Mouse (Mus musculus) monocyte, adult 59 days (primary cell): Measurements from ENCODE around the gene Ccdc82. TPM values are rescaled to one million over a fixed set of nuclear protein-coding genes. Genes with fewer than 3 reads are reported as not detected.

Experiments used
- total RNA-seq, 2 experiments: library from RNA; stranded (reverse); gene quantifications; one replicate each; pipeline ENCODE4 v1.2.4; 2023

The Ccdc82 gene
- 10 to 100 TPM; 23.4 to 23.5 TPM for total RNA-seq

DNA sequence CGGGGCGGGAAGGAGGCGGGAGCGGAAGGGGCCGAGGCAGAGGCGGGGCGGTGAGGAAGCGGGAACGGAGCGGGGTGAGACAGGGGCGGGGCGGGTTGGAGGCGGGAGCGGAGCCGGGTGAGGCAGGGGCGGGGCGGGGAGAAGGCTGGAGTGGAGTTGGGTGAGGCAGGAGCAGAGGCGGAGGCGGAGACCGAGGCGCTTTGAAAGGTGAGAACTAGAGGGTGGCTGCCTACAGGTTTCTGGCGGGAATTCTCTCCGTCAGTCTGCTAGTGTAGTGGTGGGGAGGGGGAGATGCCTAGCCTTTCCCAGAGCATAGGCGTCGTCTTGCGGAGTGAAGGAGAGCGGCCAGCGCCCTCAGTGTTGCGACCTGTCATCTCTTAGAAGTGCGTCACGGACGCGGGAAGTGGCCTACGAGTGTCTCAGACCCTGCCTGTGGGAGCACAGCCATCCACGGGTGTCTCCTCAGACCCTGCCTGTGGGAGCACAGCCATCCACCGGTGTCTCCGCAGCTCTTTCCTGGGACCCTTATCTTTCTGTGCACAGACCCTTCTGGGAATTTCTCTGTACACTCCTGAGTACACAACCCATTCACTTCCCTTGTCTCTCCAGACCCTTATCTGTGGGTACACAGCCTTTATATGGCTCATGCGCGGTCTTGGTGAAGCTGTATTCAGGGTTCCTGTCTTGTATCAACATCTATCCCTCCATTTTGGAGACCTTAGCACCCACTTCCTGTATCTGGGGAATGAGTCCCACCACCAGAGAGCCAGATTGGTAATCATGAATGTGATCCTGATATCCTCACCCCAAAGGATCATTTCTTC, at the start of gene Ccdc82:
Ccdc82 (plus strand) TSS at position 141 of the 824 bp plus-strand sequence.

GRCm38 (mm10) chr9:13245481-13245880, 1.3 kb upstream of the Ccdc82 start, which contains the start of gene Jrkl:
Gene Jrkl, minus strand, starts transcription at chr9:13245829.

DNA sequence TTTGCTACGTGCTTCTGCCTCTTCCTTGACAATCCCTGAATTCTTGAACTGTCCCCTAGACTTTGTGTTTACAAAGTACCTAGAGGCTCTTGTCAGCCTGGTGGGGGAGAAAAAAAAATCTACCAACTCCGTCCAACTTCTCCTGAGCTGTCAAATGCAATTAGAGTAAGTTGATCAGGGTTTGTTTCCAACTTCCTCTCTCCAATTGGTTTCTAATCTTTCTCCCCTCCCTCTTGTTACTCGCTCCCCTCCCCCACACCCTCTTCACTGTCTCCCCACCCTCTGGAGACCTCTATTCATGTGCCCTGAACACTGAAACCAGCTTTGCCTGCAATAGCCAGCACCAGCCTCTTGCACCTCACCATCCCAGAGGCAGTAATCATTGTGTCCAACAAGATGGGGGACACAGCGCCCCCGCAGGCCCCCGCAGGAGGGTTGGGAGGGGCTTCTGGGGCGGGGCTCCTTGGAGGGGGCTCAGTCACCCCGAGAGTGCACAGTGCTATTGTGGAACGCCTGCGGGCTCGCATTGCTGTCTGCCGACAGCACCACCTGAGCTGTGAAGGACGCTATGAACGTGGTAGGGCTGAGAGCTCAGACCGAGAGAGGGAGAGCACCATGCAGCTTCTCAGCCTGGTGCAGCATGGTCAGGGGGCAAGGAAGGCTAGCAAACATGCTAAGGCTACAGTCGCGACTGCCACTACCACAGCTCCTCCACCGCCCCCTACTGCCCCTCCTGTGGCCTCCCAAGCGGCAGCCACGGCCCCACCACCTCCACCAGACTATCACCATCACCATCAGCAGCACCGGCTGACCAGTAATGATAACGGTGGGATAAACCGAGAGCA, 51.1 kb downstream of the Ccdc82 start, which contains the start of gene Maml2:
Maml2 (plus strand) TSS at position 290 of the 845 bp plus-strand sequence.

Other genes with a start within 250 kb of the Ccdc82 start
- 1 to 10 TPM; 7.7 to 8.8 TPM for gene Jrkl, start 1.1 kb upstream of the Ccdc82 start, total RNA-seq
- gene Maml2, start 51.0 kb downstream of the Ccdc82 start, total RNA-seq, result 10 to 100 TPM in 1 of 2 experiments, 1 to 10 TPM in 1; 9.7 to 10.4 TPM
- gene Gm17571, start 199.8 kb downstream of the Ccdc82 start, total RNA-seq, result not detected